Mouse (Mus musculus) forebrain, embryonic 10.5 days (tissue): Measurements from ENCODE around the gene Ankrd33b. TPM values are rescaled to one million over a fixed set of nuclear protein-coding genes. Genes with fewer than 3 reads are reported as not detected.

ENCODE experiments used
- DNase-seq: peaks from one replicate; pipeline ENCODE4 v3.0.0-alpha.2; 2017; ENCODE audit warnings: low spot score; ENCODE audit errors: extremely low spot score
- H3K27ac ChIP-seq: fragments of 300-500 bp; sonication (generic); 2 replicates; pipeline ENCODE4 v1.5.1; 2016; ENCODE audit warnings: mild to moderate bottlenecking
- H3K27me3 ChIP-seq: fragments of 300-500 bp; sonication (generic); 2 replicates; pipeline ENCODE4 v1.6.1; 2016; ENCODE audit warnings: mild to moderate bottlenecking; ENCODE audit not compliant: poor library complexity, severe bottlenecking
- H3K36me3 ChIP-seq: fragments of 300-500 bp; sonication (generic); replicated peaks from 2 replicates; pipeline ENCODE4 v1.6.1; 2016; ENCODE audit warnings: mild to moderate bottlenecking, moderate library complexity
- H3K4me1 ChIP-seq: fragments of 300-500 bp; sonication (generic); 2 replicates; pipeline ENCODE4 v1.6.1; 2016
- H3K4me3 ChIP-seq: fragments of 300-500 bp; sonication (generic); 2 replicates; pipeline ENCODE4 v1.5.1; 2016; ENCODE audit warnings: mild to moderate bottlenecking, moderate library complexity
- H3K9me3 ChIP-seq: fragments of 300-500 bp; sonication (generic); 2 replicates; pipeline ENCODE4 v1.6.1; 2016; ENCODE audit warnings: mild to moderate bottlenecking, moderate library complexity
- WGBS: fragments of 180-500 bp; shearing (Covaris S2); methylation state at CpG from one replicate; pipeline ENCODE4 v1.1.7; 2016; 5-methylcytosine and 5-hydroxymethylcytosine counted together
- polyA plus RNA-seq: library from polyadenylated mRNA; unstranded; fragments of >200 nt; fragmentation: Nextera tagmentation; extraction: Ambion mirVana; gene quantifications from 2 replicates; pipeline ENCODE4 v1.2.1, GENCODE M21; 2016

The Ankrd33b gene
- polyA plus RNA-seq, 1 experiment from 2014 or later, result 0.50 TPM

GRCm38 (mm10) chr15:31261094-31261493 is 106.4 kb downstream of the Ankrd33b start:
- Histone ChIP-seq H3K4me3 (no peak overlapping the region), H3K36me3 (no peaks in the 10 kb centered on the region), H3K4me1 (0 out of 2 replicates have a peak, but pooled peaks cover 3% of the 10 kb centered on the region), H3K27me3 (no peaks in the 10 kb centered on the region), H3K27ac (no peak overlapping the region), H3K9me3 (no peaks in the 10 kb centered on the region)
- no peak for DNase-seq
- WGBS, result 82% methylated on average over 10 of the region's 10 CpGs

- Histone ChIP-seq H3K9me3 (no peaks in the 10 kb centered on the region), H3K4me3 (no peak overlapping the region), H3K36me3 (no peaks in the 10 kb centered on the region), H3K4me1 (0 out of 2 replicates have a peak, but pooled peaks cover 3% of the 10 kb centered on the region), H3K27ac (no peak overlapping the region), H3K27me3 (no peaks in the 10 kb centered on the region)
- DNase-seq, result no peak
- 89% methylated on average over 18 of the region's 18 CpGs for WGBS
Measured at GRCm38 (mm10) chr15:31258693-31259439, 108.7 kb downstream of the Ankrd33b start.

- Histone ChIP-seq H3K4me1 (0 out of 2 replicates have a peak, but pooled peaks cover 3% of the 10 kb centered on the region), H3K27ac (no peak overlapping the region), H3K9me3 (no peaks in the 10 kb centered on the region), H3K27me3 (no peaks in the 10 kb centered on the region), H3K4me3 (no peak overlapping the region), H3K36me3 (no peaks in the 10 kb centered on the region)
- DNase-seq, result no peak
- 83% methylated on average over 21 of the region's 21 CpGs for WGBS
Measured at GRCm38 (mm10) chr15:31258029-31258692, 109.4 kb downstream of the Ankrd33b start.

- Histone ChIP-seq H3K27ac (no peak overlapping the region), H3K4me1 (0 out of 2 replicates have a peak, but pooled peaks cover 3% of the 10 kb centered on the region), H3K4me3 (no peak overlapping the region), H3K27me3 (no peaks in the 10 kb centered on the region), H3K36me3 (no peaks in the 10 kb centered on the region), H3K9me3 (no peaks in the 10 kb centered on the region)
- WGBS, result 96% methylated on average over 1 of the region's 1 CpGs
- DNase-seq, result no peak
Measured at GRCm38 (mm10) chr15:31257329-31257728, 110.2 kb downstream of the Ankrd33b start.

- Histone ChIP-seq H3K27ac (no peak overlapping the region), H3K27me3 (no peaks in the 10 kb centered on the region), H3K36me3 (no peaks in the 10 kb centered on the region), H3K9me3 (no peaks in the 10 kb centered on the region), H3K4me1 (peaks cover 6% of the 10 kb centered on the region; the same call in 1 of the 2 replicates), H3K4me3 (no peak overlapping the region)
- WGBS, result 88% methylated on average over 6 of the region's 6 CpGs
- no peak for DNase-seq
Measured at GRCm38 (mm10) chr15:31255762-31256161, 111.8 kb downstream of the Ankrd33b start.

- no peak for DNase-seq
- no peaks in the 10 kb centered on the region for H3K9me3 ChIP-seq
- H3K27ac ChIP-seq, result no peak overlapping the region
- 90% methylated on average over 9 of the region's 9 CpGs for WGBS
- H3K4me3 ChIP-seq, result no peak overlapping the region
- no peaks in the 10 kb centered on the region for H3K27me3 ChIP-seq
- peaks cover 13% of the 10 kb centered on the region for H3K4me1 ChIP-seq
- H3K36me3 ChIP-seq, result no peaks in the 10 kb centered on the region
Measured at GRCm38 (mm10) chr15:31254939-31255535, 112.5 kb downstream of the Ankrd33b start.

GRCm38 (mm10) chr15:31253963-31254362 is 113.6 kb downstream of the Ankrd33b start:
- no peak for DNase-seq
- Histone ChIP-seq H3K9me3 (no peaks in the 10 kb centered on the region), H3K27me3 (no peaks in the 10 kb centered on the region), H3K36me3 (no peaks in the 10 kb centered on the region), H3K4me3 (no peak overlapping the region), H3K27ac (no peak overlapping the region), H3K4me1 (peaks cover 16% of the 10 kb centered on the region)
- 90% methylated on average over 4 of the region's 4 CpGs for WGBS

GRCm38 (mm10) chr15:31253380-31253779 is 114.1 kb downstream of the Ankrd33b start:
- H3K9me3 ChIP-seq, result no peaks in the 10 kb centered on the region
- no peak overlapping the region for H3K4me3 ChIP-seq
- DNase-seq, result no peak
- no peaks in the 10 kb centered on the region for H3K36me3 ChIP-seq
- WGBS, result 75% methylated on average over 8 of the region's 8 CpGs
- peaks cover 21% of the 10 kb centered on the region for H3K4me1 ChIP-seq
- no peaks in the 10 kb centered on the region for H3K27me3 ChIP-seq
- H3K27ac ChIP-seq, result no peak overlapping the region

GRCm38 (mm10) chr15:31252590-31253311 is 114.8 kb downstream of the Ankrd33b start:
- H3K4me3 ChIP-seq, result no peak overlapping the region
- no peak for DNase-seq
- no peaks in the 10 kb centered on the region for H3K36me3 ChIP-seq
- H3K27me3 ChIP-seq, result no peaks in the 10 kb centered on the region
- no peaks in the 10 kb centered on the region for H3K9me3 ChIP-seq
- WGBS, result 94% methylated on average over 16 of the region's 16 CpGs
- peaks cover 25% of the 10 kb centered on the region for H3K4me1 ChIP-seq
- H3K27ac ChIP-seq, result no peak overlapping the region

- no peaks in the 10 kb centered on the region for H3K9me3 ChIP-seq
- H3K27me3 ChIP-seq, result no peaks in the 10 kb centered on the region
- 90% methylated on average over 6 of the region's 6 CpGs for WGBS
- H3K27ac ChIP-seq, result no peak overlapping the region
- H3K36me3 ChIP-seq, result no peaks in the 10 kb centered on the region
- H3K4me3 ChIP-seq, result no peak overlapping the region
- no peak for DNase-seq
- peaks cover 38% of the 10 kb centered on the region for H3K4me1 ChIP-seq
Measured at GRCm38 (mm10) chr15:31251189-31251588, 116.3 kb downstream of the Ankrd33b start.

GRCm38 (mm10) chr15:31250676-31251075 is 116.8 kb downstream of the Ankrd33b start:
- H3K27ac ChIP-seq, result no peak overlapping the region
- no peaks in the 10 kb centered on the region for H3K36me3 ChIP-seq
- H3K9me3 ChIP-seq, result no peaks in the 10 kb centered on the region
- no peak for DNase-seq
- peaks cover 40% of the 10 kb centered on the region for H3K4me1 ChIP-seq
- H3K4me3 ChIP-seq, result no peak overlapping the region
- no peaks in the 10 kb centered on the region for H3K27me3 ChIP-seq
- 78% methylated on average over 3 of the region's 3 CpGs for whole genome bisulfite sequencing

- H3K9me3 ChIP-seq, result no peaks in the 10 kb centered on the region
- no peak for DNase-seq
- H3K36me3 ChIP-seq, result no peaks in the 10 kb centered on the region
- 88% methylated on average over 2 of the region's 2 CpGs for WGBS
- H3K27me3 ChIP-seq, result no peaks in the 10 kb centered on the region
- H3K4me1 ChIP-seq, result peaks cover 40% of the 10 kb centered on the region
- H3K27ac ChIP-seq, result no peak overlapping the region
- H3K4me3 ChIP-seq, result no peak overlapping the region
Measured at GRCm38 (mm10) chr15:31250027-31250426, 117.5 kb downstream of the Ankrd33b start.
